Mouse (Mus musculus): Measurements from ENCODE around the gene Cst12.
"Not testable (repeated sequence)": the region's sequence is repeated elsewhere in the genome, so short reads cannot be mapped to it uniquely, and the experiment has no call there.

Cst12 gene

GRCm38 (mm10) chr2:148789142-148789541 lies at the start of gene Cst12:
Cst12 (plus strand) TSS chr2:148789361.
- DNase-seq (ENCODE audit: low spot score): no peak

GRCm38 (mm10) chr2:148743001-148743400 lies 46.2 kb upstream of the Cst12 start:
- no peak for DNase-seq (ENCODE audit: low spot score)

GRCm38 (mm10) chr2:148743846-148744407 lies 45.2 kb upstream of the Cst12 start:
- no peak for DNase-seq (ENCODE audit: low spot score)

- DNase-seq (ENCODE audit: low spot score): no peak
These were observed 39.1 kb upstream of the Cst12 start, which contains the start of gene Cstl1 for GRCm38 (mm10) chr2:148750058-148750457. Cstl1 (plus strand) TSS chr2:148750358.

- peak; percentile 52 for DNase-seq (ENCODE audit: low spot score)
These were observed 37.0 kb upstream of the Cst12 start for GRCm38 (mm10) chr2:148751893-148752813.

- no peak for DNase-seq (ENCODE audit: low spot score)
These were observed 34.8 kb upstream of the Cst12 start for GRCm38 (mm10) chr2:148754310-148754846.

- DNase-seq (ENCODE audit: low spot score): no peak
These were observed 25.3 kb upstream of the Cst12 start for GRCm38 (mm10) chr2:148763648-148764388.

- not testable (repeated sequence) for DNase-seq (ENCODE audit: low spot score)
These were observed 17.8 kb upstream of the Cst12 start, which contains the start of gene Cst11 for GRCm38 (mm10) chr2:148771397-148771796. Cst11 (minus strand) TSS chr2:148771497.

- no peak for DNase-seq (ENCODE audit: low spot score)
These were observed 7.5 kb upstream of the Cst12 start, which contains the start of gene 8030411F24Rik for GRCm38 (mm10) chr2:148781709-148782108. 8030411F24Rik (plus strand) TSS chr2:148782009.

GRCm38 (mm10) chr2:148798485-148798884 lies 9.3 kb downstream of the Cst12 start, which contains the start of gene Cst8:
Cst8 (plus strand) TSS chr2:148798785.
- no peak for DNase-seq (ENCODE audit: low spot score)

- no peak for DNase-seq (ENCODE audit: low spot score)
These were observed 12.3 kb downstream of the Cst12 start for GRCm38 (mm10) chr2:148801491-148801921.

- no peak for DNase-seq (ENCODE audit: low spot score)
These were observed 17.5 kb downstream of the Cst12 start for GRCm38 (mm10) chr2:148806696-148807095.

GRCm38 (mm10) chr2:148819909-148820308 lies 30.7 kb downstream of the Cst12 start, which contains the start of gene Cst13:
Cst13 (plus strand) TSS chr2:148820081.
- no peak for DNase-seq (ENCODE audit: low spot score)

GRCm38 (mm10) chr2:148825986-148826385 lies 36.8 kb downstream of the Cst12 start:
- DNase-seq (ENCODE audit: low spot score): no peak

- DNase-seq (ENCODE audit: low spot score): no peak
These were observed 45.8 kb downstream of the Cst12 start, which contains the start of gene Cst9 for GRCm38 (mm10) chr2:148834912-148835311. Cst9 (plus strand) TSS chr2:148835147.

GRCm38 (mm10) chr2:148838075-148838777 lies 49.1 kb downstream of the Cst12 start:
- DNase-seq (ENCODE audit: low spot score): no peak

- no peak for DNase-seq (ENCODE audit: low spot score)
These were observed 50.1 kb downstream of the Cst12 start for GRCm38 (mm10) chr2:148839224-148839623.

All from ovary, postnatal 14 days (tissue).